Mouse (Mus musculus) midbrain, postnatal 0 days (tissue): ENCODE measurements around the gene Kdm5a. TPM values are rescaled to one million over a fixed set of nuclear protein-coding genes. Genes with fewer than 3 reads are reported as not detected.

ENCODE experiments used
- ATAC-seq: fragments of 200-750 bp; cut with Nextera tagmentation; 2 replicates; pipeline ENCODE4 v1.8.0; 2017; ENCODE audit warnings: moderate number of reproducible peaks, mild to moderate bottlenecking, moderate TSS enrichment, moderate library complexity; ENCODE audit not compliant: low FRiP score
- DNase-seq: peaks from one replicate; pipeline ENCODE4 v3.0.0-alpha.2; 2015; ENCODE audit warnings: low spot score
- H3K27ac ChIP-seq: fragments of 300-500 bp; sonication (generic); 2 replicates; pipeline ENCODE4 v1.5.1; 2014; ENCODE audit warnings: low read depth, mild to moderate bottlenecking, low read length, mixed read lengths
- H3K27me3 ChIP-seq: fragments of 300-500 bp; sonication (generic); 2 replicates; pipeline ENCODE4 v1.6.1; 2014; ENCODE audit warnings: low read length, control low read depth, mixed read lengths; ENCODE audit not compliant: insufficient read depth
- H3K36me3 ChIP-seq: fragments of 300-500 bp; sonication (generic); 2 replicates; pipeline ENCODE4 v1.6.1; 2014; ENCODE audit warnings: low read length, control low read depth, mixed read lengths; ENCODE audit not compliant: insufficient read depth
- H3K4me1 ChIP-seq: fragments of 300-500 bp; sonication (generic); 2 replicates; pipeline ENCODE4 v1.6.1; 2014; ENCODE audit warnings: mild to moderate bottlenecking, control low read depth, antibody characterized with exemption, low read length, mixed read lengths; ENCODE audit not compliant: insufficient read depth
- H3K4me2 ChIP-seq: fragments of 300-500 bp; sonication (generic); 2 replicates; pipeline ENCODE4 v1.6.1; 2014; ENCODE audit warnings: low read depth, mild to moderate bottlenecking, low read length, mixed read lengths; ENCODE audit not compliant: poor library complexity, severe bottlenecking
- H3K4me3 ChIP-seq: fragments of 300-500 bp; sonication (generic); 2 replicates; pipeline ENCODE4 v1.5.1; 2014; ENCODE audit warnings: low read depth, mild to moderate bottlenecking, low read length, moderate library complexity
- H3K9ac ChIP-seq: fragments of 300-500 bp; sonication (generic); replicated peaks from 2 replicates; pipeline ENCODE4 v1.6.1; 2014; ENCODE audit warnings: mild to moderate bottlenecking, low read length, moderate library complexity, mixed read lengths; ENCODE audit not compliant: poor library complexity, severe bottlenecking
- H3K9me3 ChIP-seq: fragments of 300-500 bp; sonication (generic); 2 replicates; pipeline ENCODE4 v1.6.1; 2016; ENCODE audit warnings: low read length, control low read depth
- CTCF ChIP-seq: IDR thresholded peaks from 2 replicates; pipeline ENCODE4 v1.5.1; 2016; ENCODE audit warnings: antibody characterized with exemption, mild to moderate bottlenecking
- WGBS: fragments of 180-500 bp; shearing (Covaris S2); extraction: QIAGEN DNeasy Blood & Tissue Kit; methylation state at CpG from one replicate; pipeline ENCODE4 v1.1.7; 2014; 5-methylcytosine and 5-hydroxymethylcytosine counted together
- polyA plus RNA-seq: library from polyadenylated mRNA; unstranded; fragments of >200 nt; fragmentation: Nextera tagmentation; extraction: Ambion mirVana; gene quantifications from 2 replicates; pipeline ENCODE4 v1.2.1, GENCODE M21; 2015
- total RNA-seq: library from RNA; depleted of rRNA; stranded (reverse); fragments of >200 nt; gene quantifications from 2 replicates; pipeline ENCODE4 v1.2.3, GENCODE M21; 2014; rRNA removed

Kdm5a gene
- total RNA-seq, result 14.0 and 28.0 TPM in 2 replicates
- polyA plus RNA-seq, result 18.3 and 21.7 TPM in 2 replicates

DNA sequence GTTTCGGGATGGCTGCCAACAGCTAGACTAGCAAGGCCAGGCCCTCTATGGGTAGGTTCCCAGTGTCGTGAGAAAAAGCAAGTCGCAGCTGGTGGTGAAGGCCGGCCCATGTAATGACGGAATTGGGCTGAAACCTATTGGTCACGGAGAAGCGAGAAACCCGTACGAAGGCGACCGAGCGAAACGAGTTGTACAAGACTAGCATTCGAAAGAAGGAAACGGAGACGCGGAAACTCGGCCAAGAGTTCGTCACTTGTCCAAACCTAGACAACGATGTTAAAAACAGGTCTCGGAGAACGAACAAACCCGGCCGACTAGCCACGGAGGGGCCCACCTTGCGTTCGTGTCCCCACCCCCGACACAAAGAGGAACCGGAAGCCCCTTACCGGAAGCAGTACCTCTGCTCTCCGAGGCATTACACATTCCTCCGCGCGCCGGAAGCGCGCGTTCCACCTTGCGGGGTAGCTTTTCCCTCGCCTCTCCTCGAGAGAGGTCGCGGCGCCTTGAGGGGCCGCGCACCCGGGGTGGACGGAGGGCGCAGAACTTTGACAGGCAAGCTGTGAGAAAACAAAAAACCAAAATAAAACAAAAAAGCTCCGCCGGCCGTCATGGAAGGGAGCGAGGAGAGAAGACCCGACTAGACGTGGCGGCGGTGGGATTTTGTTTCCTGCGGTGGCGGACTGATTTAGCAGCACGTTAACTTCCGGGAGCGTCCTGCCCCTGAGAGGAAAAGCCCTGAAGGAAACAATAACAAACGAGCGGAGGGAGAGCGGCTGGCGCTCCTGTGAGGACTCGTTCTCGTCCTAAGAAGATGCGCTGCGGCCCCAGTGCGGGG lies at the start of gene Kdm5a, which contains the start of gene Ccdc77:
Gene Kdm5a, plus strand, starts transcription at position 437 of the 835 bp plus-strand sequence.
Gene Ccdc77, minus strand, starts transcription at position 687 of the 835 bp plus-strand sequence.
- TF ChIP-seq CTCF, result peak; percentile 57
- Histone ChIP-seq H3K27me3 (no peaks in the 10 kb centered on the region), H3K9ac (peak within 1 kb of the TSS; percentile 84), H3K4me2 (peak within 1 kb of the TSS; percentile 81), H3K9me3 (no peaks in the 10 kb centered on the region), H3K4me1 (peaks cover 6% of the 10 kb centered on the region), H3K4me3 (peak within 1 kb of the TSS; percentile 99), H3K27ac (peak within 1 kb of the TSS; percentile 94), H3K36me3 (peaks cover 8% of the 10 kb centered on the region; the same call in 1 of the 2 replicates)
- DNase-seq (peak; percentile 97), ATAC-seq (peak; percentile 96)
- WGBS, result under 1% methylated on average over 71 of the region's 71 CpGs

GRCm38 (mm10) chr6:120318303-120318940 lies 45.5 kb upstream of the Kdm5a start:
- Histone ChIP-seq H3K9me3 (no peaks in the 10 kb centered on the region), H3K9ac (no peak overlapping the region), H3K27me3 (no peaks in the 10 kb centered on the region), H3K4me1 (no peaks in the 10 kb centered on the region), H3K4me2 (no peak overlapping the region), H3K27ac (no peak overlapping the region), H3K36me3 (no peaks in the 10 kb centered on the region), H3K4me3 (no peak overlapping the region)
- no peak for TF ChIP-seq CTCF
- DNase-seq, result no peak
- 86% methylated on average over 11 of the region's 11 CpGs for WGBS
- ATAC-seq, result no peak

DNA sequence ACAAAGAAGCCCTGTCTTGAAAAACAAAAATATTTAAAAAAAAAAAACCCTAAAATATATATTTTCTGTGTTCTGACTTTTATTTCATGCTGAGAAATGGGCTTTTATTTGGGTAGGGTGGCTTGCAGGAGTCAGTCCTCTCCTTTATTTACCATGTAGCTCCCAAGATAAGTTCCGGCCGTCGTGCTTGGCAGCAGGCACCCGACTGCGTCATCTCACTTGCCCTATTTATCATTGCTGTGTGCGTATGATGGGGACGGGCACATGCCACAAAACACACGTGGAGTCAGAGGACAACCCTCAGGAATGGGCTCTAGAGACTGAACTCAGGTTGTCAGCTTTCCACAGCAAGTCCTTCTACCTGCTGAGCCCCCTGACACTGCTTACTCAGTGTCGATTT lies 44.8 kb upstream of the Kdm5a start:
- no peaks in the 10 kb centered on the region for H3K9me3 ChIP-seq

GRCm38 (mm10) chr6:120320369-120320768 lies 43.6 kb upstream of the Kdm5a start:
- H3K9me3 ChIP-seq, result no peaks in the 10 kb centered on the region
- DNase-seq (no peak), ATAC-seq (no peak)
- H3K9ac ChIP-seq, result no peak overlapping the region
- H3K27me3 ChIP-seq, result no peaks in the 10 kb centered on the region
- no peaks in the 10 kb centered on the region for H3K4me1 ChIP-seq
- H3K4me2 ChIP-seq, result no peak overlapping the region
- no peak for TF ChIP-seq CTCF
- no peaks in the 10 kb centered on the region for H3K36me3 ChIP-seq
- H3K27ac ChIP-seq, result no peak overlapping the region
- WGBS, result 54% methylated on average over 2 of the region's 2 CpGs
- H3K4me3 ChIP-seq, result no peak overlapping the region

More for the DNA sequence above, 44.8 kb upstream of the Kdm5a start:
- no peak overlapping the region for H3K27ac ChIP-seq
- ATAC-seq (no peak), DNase-seq (no peak)
- H3K36me3 ChIP-seq, result no peaks in the 10 kb centered on the region
- no peak overlapping the region for H3K9ac ChIP-seq
- TF ChIP-seq CTCF, result no peak
- 92% methylated on average over 9 of the region's 9 CpGs for WGBS
- no peak overlapping the region for H3K4me2 ChIP-seq
- no peak overlapping the region for H3K4me3 ChIP-seq
- H3K4me1 ChIP-seq, result no peaks in the 10 kb centered on the region
- no peaks in the 10 kb centered on the region for H3K27me3 ChIP-seq

- 34% methylated on average over 6 of the region's 6 CpGs for WGBS
- Histone ChIP-seq H3K27ac (no peak overlapping the region), H3K9me3 (no peaks in the 10 kb centered on the region), H3K27me3 (no peaks in the 10 kb centered on the region), H3K9ac (no peak overlapping the region), H3K4me3 (no peak overlapping the region), H3K4me1 (no peaks in the 10 kb centered on the region), H3K36me3 (peaks cover 11% of the 10 kb centered on the region; the same call in 1 of the 2 replicates), H3K4me2 (no peak overlapping the region)
- peak; percentile 97 for TF ChIP-seq CTCF
- peak; percentile 91 for DNase-seq
- ATAC-seq, result no peak
Measured at GRCm38 (mm10) chr6:120324295-120324927, 39.5 kb upstream of the Kdm5a start.
